ENCODE assay signal across 12 mouse cellular contexts in the genomic region with DNA sequence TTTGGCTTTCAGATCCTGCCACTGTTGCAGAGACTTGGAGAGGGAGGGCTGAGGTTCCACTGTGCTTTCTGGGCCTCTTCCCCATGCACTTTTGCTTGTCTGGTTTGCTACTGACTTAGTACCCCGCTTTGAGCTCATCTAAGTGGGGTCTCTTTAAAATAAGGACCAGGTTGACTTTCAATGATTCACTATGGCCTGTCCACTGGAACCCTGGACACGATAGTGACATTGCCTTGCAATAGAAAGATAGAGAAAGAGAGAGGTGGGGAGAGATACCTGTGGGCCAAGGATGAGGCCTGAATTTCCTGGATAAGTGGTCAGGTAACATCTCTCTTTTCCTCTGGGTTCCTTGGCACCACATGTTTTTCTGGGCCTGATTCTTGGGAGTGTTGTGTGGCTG. TPM values are rescaled to one million over a fixed set of nuclear protein-coding genes. Genes with fewer than 3 reads are reported as not detected.
DNase-seq lines count a peak whose midpoint lies in the region; ATAC-seq and TF ChIP-seq lines count a peak whose summit lies in the region.
"Had no signal": no experiment of that assay in that cellular context is flagged by ENCODE, and none has a peak within 500 bp of the region (broad histone marks: within the 10 kb centered on the region; RNA-seq: fewer than 3 reads in every experiment).

No protein-coding gene starts in this region.

- no peaks in the 10 kb centered on the region for H3K27me3 ChIP-seq in intestine, embryonic 14.5 days (replicated peaks; ENCODE audit: control insufficient read depth, insufficient read depth, low read length)
- H3K27me3 ChIP-seq in intestine, postnatal 0 days (replicated peaks; ENCODE audit: control insufficient read depth, insufficient read depth, low read length), result 0 out of 2 replicates have a peak, but pooled peaks cover 5% of the 10 kb centered on the region
- no peaks in the 10 kb centered on the region for H3K27me3 ChIP-seq in embryonic facial prominence, embryonic 14.5 days (replicated peaks; ENCODE audit: control insufficient read depth, insufficient read depth, low read length)
- no peaks in the 10 kb centered on the region for H3K27me3 ChIP-seq in hindbrain, embryonic 14.5 days (ENCODE audit: control insufficient read depth, insufficient read depth, low read length)
- no peaks in the 10 kb centered on the region for H3K27me3 ChIP-seq in myocyte (ENCODE audit: control insufficient read depth, insufficient read depth, insufficient read length)

- intact Hi-C loops in left cerebral cortex, postnatal 4 days (cut with DNase I), result no loop called here

- ATAC-seq in intestine, embryonic 14.5 days (replicated peaks; ENCODE audit: low FRiP score, low TSS enrichment, low read depth), result no peak
- ATAC-seq in intestine, postnatal 0 days, result no peak
- no peak for ATAC-seq in embryonic facial prominence, embryonic 14.5 days (ENCODE audit: low read depth)
- ATAC-seq in hindbrain, embryonic 14.5 days (ENCODE audit: low FRiP score), result no peak

- no peaks in the 10 kb centered on the region for H3K9me3 ChIP-seq in intestine, embryonic 14.5 days (ENCODE audit: control insufficient read depth, low read length)
- H3K9me3 ChIP-seq in intestine, postnatal 0 days (ENCODE audit: control insufficient read depth), result no peaks in the 10 kb centered on the region
- no peaks in the 10 kb centered on the region for H3K9me3 ChIP-seq in embryonic facial prominence, embryonic 14.5 days (ENCODE audit: control insufficient read depth, low read length)
- H3K9me3 ChIP-seq in hindbrain, embryonic 14.5 days (ENCODE audit: control insufficient read depth, low read length), result no peaks in the 10 kb centered on the region
- H3K9me3 ChIP-seq: liver, embryonic 13.5 days had no signal

- no peaks in the 10 kb centered on the region for H3K79me2 ChIP-seq in myocyte (ENCODE audit: control insufficient read depth, insufficient read depth)

- DNase-seq in intestine, embryonic 14.5 days (ENCODE audit: low spot score), result no peak
- DNase-seq in embryonic facial prominence, embryonic 14.5 days (ENCODE audit: low spot score), result no peak
- no peak for DNase-seq in hindbrain, embryonic 14.5 days (ENCODE audit: low spot score)
- DNase-seq in left cerebral cortex, postnatal 4 days, result no peak
- no peak for DNase-seq in embryo, embryonic 9.5 days (ENCODE audit: extremely low spot score)
- no peak for DNase-seq in adrenal gland, adult 8-10 months
- DNase-seq: cerebellum, postnatal 36 days; kidney, postnatal 36 days; liver, embryonic 13.5 days had no signal

- peak overlapping the region; percentile 93 for H3K4me2 ChIP-seq in intestine, embryonic 14.5 days (ENCODE audit: low read length)
- H3K4me2 ChIP-seq in intestine, postnatal 0 days (replicated peaks; ENCODE audit: low read depth), result no peak overlapping the region
- H3K4me2 ChIP-seq in embryonic facial prominence, embryonic 14.5 days (ENCODE audit: low read depth, low read length), result peak overlapping the region; percentile 86
- H3K4me2 ChIP-seq in hindbrain, embryonic 14.5 days (replicated peaks), result peak overlapping the region; percentile 58
- peak overlapping the region; percentile 81 for H3K4me2 ChIP-seq in myocyte (ENCODE audit: low read depth)
- H3K4me2 ChIP-seq: liver, embryonic 13.5 days had no signal

- no peaks in the 10 kb centered on the region for H3K36me3 ChIP-seq in intestine, embryonic 14.5 days (ENCODE audit: control insufficient read depth, insufficient read depth, low read length)
- no peaks in the 10 kb centered on the region for H3K36me3 ChIP-seq in intestine, postnatal 0 days (ENCODE audit: control insufficient read depth, insufficient read depth)
- H3K36me3 ChIP-seq in embryonic facial prominence, embryonic 14.5 days (ENCODE audit: control insufficient read depth, insufficient read depth, low read length), result no peaks in the 10 kb centered on the region
- H3K36me3 ChIP-seq in hindbrain, embryonic 14.5 days (replicated peaks; ENCODE audit: control insufficient read depth, insufficient read depth), result no peaks in the 10 kb centered on the region; the same call in 1 of the 2 replicates
- no peaks in the 10 kb centered on the region for H3K36me3 ChIP-seq in myocyte (ENCODE audit: control insufficient read depth, insufficient read depth)
- H3K36me3 ChIP-seq: liver, embryonic 13.5 days had no signal

- 91% methylated on average over 2 of the region's 2 CpGs for WGBS in intestine, embryonic 14.5 days
- 88% methylated on average over 2 of the region's 2 CpGs for WGBS in intestine, postnatal 0 days
- WGBS in embryonic facial prominence, embryonic 14.5 days, result 89% methylated on average over 2 of the region's 2 CpGs
- WGBS in hindbrain, embryonic 14.5 days, result 88% methylated on average over 2 of the region's 2 CpGs

- peaks cover 2% of the 10 kb centered on the region; the same call in 1 of the 2 replicates for H3K4me1 ChIP-seq in intestine, embryonic 14.5 days (replicated peaks; ENCODE audit: control insufficient read depth, insufficient read depth, low read length)
- no peaks in the 10 kb centered on the region for H3K4me1 ChIP-seq in intestine, postnatal 0 days (replicated peaks; ENCODE audit: control insufficient read depth, insufficient read depth, low read length)
- H3K4me1 ChIP-seq in embryonic facial prominence, embryonic 14.5 days (ENCODE audit: control insufficient read depth, insufficient read depth, low read length), result peaks cover 9% of the 10 kb centered on the region; the same call in 1 of the 2 replicates
- peaks cover 34% of the 10 kb centered on the region for H3K4me1 ChIP-seq in hindbrain, embryonic 14.5 days (replicated peaks; ENCODE audit: control insufficient read depth, insufficient read depth, low read length)
- H3K4me1 ChIP-seq: liver, embryonic 13.5 days had no signal

- no peak for TF ChIP-seq CTCF in intestine, postnatal 0 days (IDR thresholded peaks at IDR 0.05; ENCODE audit: low read depth)

- no peak overlapping the region for H3K4me3 ChIP-seq in intestine, embryonic 14.5 days (ENCODE audit: low read depth, low read length)
- H3K4me3 ChIP-seq in intestine, postnatal 0 days (ENCODE audit: low read depth, low read length), result no peak overlapping the region
- 0 out of 2 replicates have a peak overlapping the region, but pooled peaks have one; percentile 60 for H3K4me3 ChIP-seq in embryonic facial prominence, embryonic 14.5 days (ENCODE audit: low read depth, low read length)
- peak overlapping the region; percentile 65 for H3K4me3 ChIP-seq in hindbrain, embryonic 14.5 days (replicated peaks; ENCODE audit: low read length)
- H3K4me3 ChIP-seq in myocyte, result peak overlapping the region; percentile 73
- H3K4me3 ChIP-seq: liver, embryonic 13.5 days had no signal

- no peak for TF ChIP-seq POLR2A in myocyte (IDR thresholded peaks at IDR 0.05; ENCODE audit: insufficient read length, low read depth)

- H3K9ac ChIP-seq in intestine, embryonic 14.5 days (ENCODE audit: low read length), result no peak overlapping the region
- no peak overlapping the region for H3K9ac ChIP-seq in intestine, postnatal 0 days (ENCODE audit: low read depth, low read length)
- no peak overlapping the region for H3K9ac ChIP-seq in embryonic facial prominence, embryonic 14.5 days (ENCODE audit: low read depth, low read length)
- peak overlapping the region; percentile 71 for H3K9ac ChIP-seq in hindbrain, embryonic 14.5 days
- H3K9ac ChIP-seq: liver, embryonic 13.5 days had no signal

- H3ac ChIP-seq in myocyte (ENCODE audit: control insufficient read depth, insufficient read length), result no peak overlapping the region

- H3K27ac ChIP-seq in intestine, embryonic 14.5 days (ENCODE audit: low read depth), result no peak overlapping the region
- no peak overlapping the region for H3K27ac ChIP-seq in intestine, postnatal 0 days (ENCODE audit: low read depth, low read length)
- no peak overlapping the region for H3K27ac ChIP-seq in embryonic facial prominence, embryonic 14.5 days (replicated peaks; ENCODE audit: low read depth, low read length)
- H3K27ac ChIP-seq in hindbrain, embryonic 14.5 days, result 0 out of 2 replicates have a peak overlapping the region, but pooled peaks have one; percentile 12
- H3K27ac ChIP-seq: liver, embryonic 13.5 days had no signal

TF ChIP-seq in myocyte, 11 proteins besides CTCF, POLR2A, EP300 and RAD21:
- TF ChIP-seq REST (IDR thresholded peaks at IDR 0.05; ENCODE audit: insufficient read depth, insufficient read length), result no peak
- no peak for TF ChIP-seq CEBPB (IDR thresholded peaks at IDR 0.05; ENCODE audit: insufficient read depth, poor library complexity, severe bottlenecking)
- TF ChIP-seq SRF (IDR thresholded peaks at IDR 0.05; ENCODE audit: control insufficient read depth, insufficient read length, low read depth), result no peak
- no peak for TF ChIP-seq E2F4 (IDR thresholded peaks at IDR 0.05; ENCODE audit: insufficient read depth)
- TF ChIP-seq USF1 (IDR thresholded peaks at IDR 0.05; ENCODE audit: low read depth), result no peak
- TF ChIP-seq TCF3 (IDR thresholded peaks at IDR 0.05; ENCODE audit: insufficient read length, low read depth), result no peak
- no peak for TF ChIP-seq MYOG (IDR thresholded peaks at IDR 0.05; ENCODE audit: control insufficient read depth in 1 of 3, insufficient read depth in 1 of 3, insufficient read length in 2 of 3, low read depth in 2 of 3)

RNA-seq across cellular contexts. Expression of a gene that starts 1.9 kb away (rescaled TPM):
- polyA plus RNA-seq in intestine, embryonic 14.5 days (2014; fragmentation: Nextera tagmentation; extraction: Ambion mirVana), result 9.7 and 11.7 TPM in 2 replicates
- 2.9 and 3.5 TPM in 2 replicates for polyA plus RNA-seq in intestine, postnatal 0 days (2015; fragmentation: Nextera tagmentation; extraction: Ambion mirVana)
- 11.3 and 11.8 TPM in 2 replicates for polyA plus RNA-seq in embryonic facial prominence, embryonic 14.5 days (2014; fragmentation: Nextera tagmentation; extraction: Ambion mirVana)
- 24.5 and 28.2 TPM in 2 replicates for polyA plus RNA-seq in hindbrain, embryonic 14.5 days (2014; fragmentation: Nextera tagmentation; extraction: Ambion mirVana)
- 15.0 TPM for polyA plus RNA-seq in myocyte (2012; fragmentation: generic; extraction: Trizol)
- 10 to 100 TPM; 41.3 to 42.4 TPM for total RNA-seq in left cerebral cortex, postnatal 4 days (2021)
- 10 to 100 TPM; 14.9 to 49.2 (median 28.9) TPM for total RNA-seq in adrenal gland, adult 8-10 months (2022)
- total RNA-seq: MEL had no signal

Comparison
In these comparisons a context has a peak if more than half of its experiments do, and no peak if none do; other contexts are left out.
1. H3K4me3 ChIP-seq: peak in embryonic facial prominence, embryonic 14.5 days (single experiment), hindbrain, embryonic 14.5 days (single experiment) and myocyte (single experiment); none in intestine, embryonic 14.5 days (single experiment) and intestine, postnatal 0 days (single experiment).